Mouse (Mus musculus) liver, embryonic 14.5 days (tissue): Measurements from ENCODE around the gene Phf21b. TPM values are rescaled to one million over a fixed set of nuclear protein-coding genes. Genes with fewer than 3 reads are reported as not detected.

Experiments used
- ATAC-seq: fragments of 200-750 bp; cut with Nextera tagmentation; 2 replicates; pipeline ENCODE4 v1.8.0; 2017; ENCODE audit warnings: moderate number of reproducible peaks, mild to moderate bottlenecking, moderate library complexity; ENCODE audit not compliant: insufficient read depth
- DNase-seq, 3 experiments: peaks; one replicate each; pipeline ENCODE4 v3.0.0-alpha.2; 2012 to 2013; ENCODE audit warnings: low read depth in 3 of 3, low spot score in 3 of 3
- H3K27ac ChIP-seq: fragments of 300-500 bp; sonication (generic); 2 replicates; pipeline ENCODE4 v1.5.1; 2014; ENCODE audit warnings: moderate library complexity, mild to moderate bottlenecking, control low read depth, inconsistent platforms
- H3K27me3 ChIP-seq: fragments of 300-500 bp; sonication (generic); 2 replicates; pipeline ENCODE4 v1.6.1; 2014; ENCODE audit warnings: mild to moderate bottlenecking, low read length, moderate library complexity; ENCODE audit not compliant: control insufficient read depth, insufficient read depth
- H3K36me3 ChIP-seq: fragments of 300-500 bp; sonication (generic); replicated peaks from 2 replicates; pipeline ENCODE4 v1.6.1; 2014; ENCODE audit warnings: low read depth; ENCODE audit not compliant: control insufficient read depth, insufficient read depth
- H3K4me1 ChIP-seq, 2 experiments: fragments of 200-500 bp in 1 of 2; fragments of 300-500 bp in 1 of 2; sonication (generic) in 1 of 2; replicated peaks; 2 replicates each; pipeline ENCODE4 v1.6.1; 2012 to 2014; ENCODE audit warnings: antibody characterized with exemption in 1 of 2, inconsistent platforms in 1 of 2, low read length in 1 of 2; ENCODE audit not compliant: control insufficient read depth in 2 of 2, insufficient read depth in 2 of 2
- H3K4me2 ChIP-seq: fragments of 300-500 bp; sonication (generic); 2 replicates; pipeline ENCODE4 v1.6.1; 2014; ENCODE audit warnings: low read depth, mild to moderate bottlenecking, control low read depth, moderate library complexity
- H3K4me3 ChIP-seq, 2 experiments: fragments of 200-500 bp in 1 of 2; fragments of 300-500 bp in 1 of 2; sonication (generic) in 1 of 2; 2 replicates each; pipeline ENCODE4 v1.5.1; 2012 to 2014; ENCODE audit warnings: low read depth in 2 of 2, low read length in 2 of 2, mild to moderate bottlenecking in 2 of 2, control low read depth in 1 of 2, inconsistent platforms in 1 of 2, moderate library complexity in 1 of 2; ENCODE audit not compliant: insufficient read depth in 1 of 2
- H3K9ac ChIP-seq: fragments of 300-500 bp; sonication (generic); replicated peaks from 2 replicates; pipeline ENCODE4 v1.6.1; 2014; ENCODE audit warnings: mild to moderate bottlenecking, control low read depth, moderate library complexity
- H3K9me3 ChIP-seq: fragments of 300-500 bp; sonication (generic); 2 replicates; pipeline ENCODE4 v1.6.1; 2016; ENCODE audit warnings: low read length, mixed read lengths; ENCODE audit not compliant: control insufficient read depth
- CTCF ChIP-seq: IDR thresholded peaks from 2 replicates; pipeline ENCODE4 v1.5.1; 2016; ENCODE audit warnings: antibody characterized with exemption, low read depth, control low read depth
- EP300 ChIP-seq: IDR thresholded peaks from 2 replicates; pipeline ENCODE4 v1.6.1; 2016; ENCODE audit warnings: antibody characterized with exemption, low read depth
- WGBS: fragments of 180-500 bp; shearing (Covaris S2); extraction: QIAGEN DNeasy Blood & Tissue Kit; methylation state at CpG from one replicate; pipeline ENCODE4 v1.1.7; 2014; ENCODE audit not compliant: insufficient replicate concordance; 5-methylcytosine and 5-hydroxymethylcytosine counted together
- polyA plus RNA-seq, 2 experiments: library from polyadenylated mRNA; depleted of rRNA in 1 of 2; stranded (reverse) in 1 of 2; unstranded in 1 of 2; fragments of >200 nt; fragmentation: Nextera tagmentation in 1 of 2; extraction: Ambion mirVana in 1 of 2; gene quantifications; 2 replicates each; pipeline versions ENCODE4 v1.2.1 to v1.2.3; 2012 to 2014

Phf21b gene
- polyA plus RNA-seq, 2 experiments = 0.69 TPM; not detected in 1

GRCm38 (mm10) chr15:84846216-84846615, 9.6 kb downstream of the Phf21b start:
- Histone ChIP-seq H3K9ac (no peak overlapping the region), H3K4me3 (no peak overlapping the region), H3K27ac (no peak overlapping the region), H3K4me1 (peaks cover 0 to 3% of the 10 kb centered on the region in 2 experiments; a peak in 1 of 4 replicates), H3K9me3 (no peaks in the 10 kb centered on the region), H3K36me3 (no peaks in the 10 kb centered on the region), H3K27me3 (no peaks in the 10 kb centered on the region; the same call in 1 of the 2 replicates), H3K4me2 (no peak overlapping the region)
- no peak for TF ChIP-seq CTCF
- no peak for TF ChIP-seq EP300
- WGBS = 48% methylated on average over 3 of the region's 3 CpGs
- ATAC-seq = no peak
- no peak for DNase-seq

- Histone ChIP-seq H3K4me1 (peaks cover 0 to 3% of the 10 kb centered on the region in 2 experiments; a peak in 1 of 4 replicates), H3K27ac (no peak overlapping the region), H3K4me2 (no peak overlapping the region), H3K36me3 (no peaks in the 10 kb centered on the region), H3K4me3 (no peak overlapping the region), H3K9me3 (no peaks in the 10 kb centered on the region), H3K9ac (no peak overlapping the region), H3K27me3 (no peaks in the 10 kb centered on the region)
- 37% methylated on average over 4 of the region's 4 CpGs for whole genome bisulfite sequencing
- ATAC-seq (no peak), DNase-seq (no peak)
- TF ChIP-seq CTCF (no peak), EP300 (no peak)
Measured at GRCm38 (mm10) chr15:84844831-84845230, 11.0 kb downstream of the Phf21b start.

GRCm38 (mm10) chr15:84843034-84843433, 12.8 kb downstream of the Phf21b start:
- Histone ChIP-seq H3K27me3 (no peaks in the 10 kb centered on the region), H3K27ac (no peak overlapping the region), H3K4me3 (no peak overlapping the region), H3K4me1 (peaks cover 0 to 3% of the 10 kb centered on the region in 2 experiments; a peak in 1 of 4 replicates), H3K9me3 (no peaks in the 10 kb centered on the region), H3K36me3 (no peaks in the 10 kb centered on the region), H3K4me2 (no peak overlapping the region), H3K9ac (no peak overlapping the region)
- WGBS = 63% methylated on average over 10 of the region's 10 CpGs
- TF ChIP-seq EP300 (no peak), CTCF (no peak)
- ATAC-seq (no peak), DNase-seq (no peak)

- H3K27me3 ChIP-seq = no peaks in the 10 kb centered on the region
- ATAC-seq (no peak), DNase-seq (no peak)
- H3K9me3 ChIP-seq = no peaks in the 10 kb centered on the region
- TF ChIP-seq EP300 = no peak
- no peak for TF ChIP-seq CTCF
- H3K4me2 ChIP-seq = no peak overlapping the region
- H3K4me1 ChIP-seq = peaks cover 0 to 3% of the 10 kb centered on the region in 2 experiments; a peak in 1 of 4 replicates
- H3K36me3 ChIP-seq = no peaks in the 10 kb centered on the region
- no peak overlapping the region for H3K9ac ChIP-seq
- H3K4me3 ChIP-seq = no peak overlapping the region
- 44% methylated on average over 19 of the region's 19 CpGs for WGBS
- no peak overlapping the region for H3K27ac ChIP-seq
Measured at GRCm38 (mm10) chr15:84841925-84842821, 13.7 kb downstream of the Phf21b start.

GRCm38 (mm10) chr15:84840560-84840959, 15.3 kb downstream of the Phf21b start:
- 23% methylated on average over 3 of the region's 3 CpGs for WGBS
- no peak for ATAC-seq
- no peak for TF ChIP-seq CTCF
- TF ChIP-seq EP300 = no peak

More at GRCm38 (mm10) chr15:84840560-84840959, 15.3 kb downstream of the Phf21b start:
- Histone ChIP-seq H3K9ac (no peak overlapping the region), H3K36me3 (no peaks in the 10 kb centered on the region), H3K4me1 (peaks cover 0 to 3% of the 10 kb centered on the region in 2 experiments; a peak in 1 of 4 replicates), H3K4me2 (no peak overlapping the region), H3K4me3 (no peak overlapping the region), H3K27me3 (no peaks in the 10 kb centered on the region), H3K9me3 (no peaks in the 10 kb centered on the region), H3K27ac (no peak overlapping the region)
- DNase-seq = no peak
